Mouse (Mus musculus): Measurements from ENCODE around the gene Zfp277.
A peak's percentile ranks its signal among the peaks of the same experiment; 100 is the strongest.

Gene Zfp277

GRCm38 (mm10) chr12:40445648-40446449 lies at the start of gene Zfp277, which contains the start of gene Dock4:
Zfp277 (minus strand) TSS chr12:40445902.
Dock4 (plus strand) TSS chr12:40445952.
- peak; percentile 97 for DNase-seq (ENCODE audit: extremely low spot score, low spot score)

GRCm38 (mm10) chr12:40486047-40486837 lies 40.5 kb upstream of the Zfp277 start:
- no peak for DNase-seq (ENCODE audit: extremely low spot score, low spot score)

- no peak for DNase-seq (ENCODE audit: extremely low spot score, low spot score)
These were observed 39.5 kb upstream of the Zfp277 start for GRCm38 (mm10) chr12:40485210-40485609.

- DNase-seq (ENCODE audit: extremely low spot score, low spot score), result no peak
These were observed 38.5 kb upstream of the Zfp277 start for GRCm38 (mm10) chr12:40484224-40484623.

GRCm38 (mm10) chr12:40477621-40478452 lies 32.1 kb upstream of the Zfp277 start:
- peak; percentile 19 for DNase-seq (ENCODE audit: extremely low spot score, low spot score)

- DNase-seq (ENCODE audit: extremely low spot score, low spot score), result no peak
These were observed 28.0 kb upstream of the Zfp277 start for GRCm38 (mm10) chr12:40473709-40474108.

- DNase-seq (ENCODE audit: extremely low spot score, low spot score), result peak; percentile 13
These were observed 26.1 kb upstream of the Zfp277 start for GRCm38 (mm10) chr12:40471649-40472399.

- peak; percentile 8 for DNase-seq (ENCODE audit: extremely low spot score, low spot score)
These were observed 23.3 kb upstream of the Zfp277 start for GRCm38 (mm10) chr12:40469009-40469408.

GRCm38 (mm10) chr12:40468235-40468634 lies 22.5 kb upstream of the Zfp277 start:
- peak; percentile 4 for DNase-seq (ENCODE audit: extremely low spot score, low spot score)

GRCm38 (mm10) chr12:40464282-40464681 lies 18.6 kb upstream of the Zfp277 start:
- peak; percentile 16 for DNase-seq (ENCODE audit: extremely low spot score, low spot score)

- no peak for DNase-seq (ENCODE audit: extremely low spot score, low spot score)
These were observed 18.1 kb upstream of the Zfp277 start for GRCm38 (mm10) chr12:40463828-40464227.

- DNase-seq (ENCODE audit: extremely low spot score, low spot score), result peak; percentile 12
These were observed 17.1 kb upstream of the Zfp277 start for GRCm38 (mm10) chr12:40462693-40463235.

GRCm38 (mm10) chr12:40459673-40460265 lies 14.1 kb upstream of the Zfp277 start:
- peak; percentile 11 for DNase-seq (ENCODE audit: extremely low spot score, low spot score)

- peak; percentile 9 for DNase-seq (ENCODE audit: extremely low spot score, low spot score)
These were observed 13.3 kb upstream of the Zfp277 start for GRCm38 (mm10) chr12:40458977-40459376.

GRCm38 (mm10) chr12:40456517-40456916 lies 10.8 kb upstream of the Zfp277 start:
- DNase-seq (ENCODE audit: extremely low spot score, low spot score), result no peak

- DNase-seq (ENCODE audit: extremely low spot score, low spot score), result peak; percentile 25
These were observed 3.6 kb upstream of the Zfp277 start for GRCm38 (mm10) chr12:40449119-40449795.

- DNase-seq (ENCODE audit: extremely low spot score, low spot score), result peak; percentile 15
These were observed 2.1 kb upstream of the Zfp277 start for GRCm38 (mm10) chr12:40447561-40448355.

Data from neural tube, embryonic 10.5 days (tissue).